Mouse (Mus musculus) liver, embryonic 11.5 days (tissue): ENCODE data around the gene Wfdc6b. TPM values are rescaled to one million over a fixed set of nuclear protein-coding genes. Genes with fewer than 3 reads are reported as not detected.

ENCODE experiments used
- ATAC-seq: fragments of 200-750 bp; cut with Nextera tagmentation; replicated peaks from 2 replicates; pipeline ENCODE4 v1.8.0; 2017; ENCODE audit warnings: moderate number of reproducible peaks, mild to moderate bottlenecking, moderate TSS enrichment, moderate library complexity; ENCODE audit not compliant: low FRiP score
- DNase-seq: peaks from one replicate; pipeline ENCODE4 v3.0.0-alpha.2; 2017; ENCODE audit warnings: low spot score
- H3K27ac ChIP-seq: fragments of 300-500 bp; sonication (generic); 2 replicates; pipeline ENCODE4 v1.5.1; 2014; ENCODE audit warnings: mild to moderate bottlenecking, low read depth, low read length, control low read depth
- H3K27me3 ChIP-seq: fragments of 300-500 bp; sonication (generic); replicated peaks from 2 replicates; pipeline ENCODE4 v1.6.1; 2014; ENCODE audit warnings: low read length, mixed read lengths; ENCODE audit not compliant: control insufficient read depth, insufficient read depth
- H3K36me3 ChIP-seq: fragments of 300-500 bp; sonication (generic); 2 replicates; pipeline ENCODE4 v1.6.1; 2014; ENCODE audit warnings: mild to moderate bottlenecking, low read length, moderate library complexity, mixed read lengths; ENCODE audit not compliant: control insufficient read depth, insufficient read depth
- H3K4me1 ChIP-seq: fragments of 300-500 bp; sonication (generic); replicated peaks from 2 replicates; pipeline ENCODE4 v1.6.1; 2014; ENCODE audit warnings: low read length, mixed read lengths; ENCODE audit not compliant: control insufficient read depth, insufficient read depth
- H3K4me2 ChIP-seq: fragments of 300-500 bp; sonication (generic); 2 replicates; pipeline ENCODE4 v1.6.1; 2014; ENCODE audit warnings: mild to moderate bottlenecking, control low read depth, moderate library complexity
- H3K4me3 ChIP-seq: fragments of 300-500 bp; sonication (generic); 2 replicates; pipeline ENCODE4 v1.5.1; 2014; ENCODE audit warnings: low read depth, low read length, control low read depth
- H3K9ac ChIP-seq: fragments of 300-500 bp; sonication (generic); 2 replicates; pipeline ENCODE4 v1.6.1; 2014; ENCODE audit warnings: low read depth, low read length, control low read depth
- H3K9me3 ChIP-seq: fragments of 300-500 bp; sonication (generic); 2 replicates; pipeline ENCODE4 v1.6.1; 2016; ENCODE audit warnings: low read length, inconsistent platforms, mixed read lengths; ENCODE audit not compliant: control insufficient read depth
- WGBS: fragments of 180-500 bp; shearing (Covaris S2); extraction: QIAGEN DNeasy Blood & Tissue Kit; methylation state at CpG from one replicate; pipeline ENCODE4 v1.1.7; 2014; 5-methylcytosine and 5-hydroxymethylcytosine counted together
- polyA plus RNA-seq: library from polyadenylated mRNA; unstranded; fragments of >200 nt; fragmentation: Nextera tagmentation; extraction: Ambion mirVana; gene quantifications from 2 replicates; pipeline ENCODE4 v1.2.1, GENCODE M21; 2014

Gene Wfdc6b
- polyA plus RNA-seq, 1 experiment from 2014 or later = not detected

DNA sequence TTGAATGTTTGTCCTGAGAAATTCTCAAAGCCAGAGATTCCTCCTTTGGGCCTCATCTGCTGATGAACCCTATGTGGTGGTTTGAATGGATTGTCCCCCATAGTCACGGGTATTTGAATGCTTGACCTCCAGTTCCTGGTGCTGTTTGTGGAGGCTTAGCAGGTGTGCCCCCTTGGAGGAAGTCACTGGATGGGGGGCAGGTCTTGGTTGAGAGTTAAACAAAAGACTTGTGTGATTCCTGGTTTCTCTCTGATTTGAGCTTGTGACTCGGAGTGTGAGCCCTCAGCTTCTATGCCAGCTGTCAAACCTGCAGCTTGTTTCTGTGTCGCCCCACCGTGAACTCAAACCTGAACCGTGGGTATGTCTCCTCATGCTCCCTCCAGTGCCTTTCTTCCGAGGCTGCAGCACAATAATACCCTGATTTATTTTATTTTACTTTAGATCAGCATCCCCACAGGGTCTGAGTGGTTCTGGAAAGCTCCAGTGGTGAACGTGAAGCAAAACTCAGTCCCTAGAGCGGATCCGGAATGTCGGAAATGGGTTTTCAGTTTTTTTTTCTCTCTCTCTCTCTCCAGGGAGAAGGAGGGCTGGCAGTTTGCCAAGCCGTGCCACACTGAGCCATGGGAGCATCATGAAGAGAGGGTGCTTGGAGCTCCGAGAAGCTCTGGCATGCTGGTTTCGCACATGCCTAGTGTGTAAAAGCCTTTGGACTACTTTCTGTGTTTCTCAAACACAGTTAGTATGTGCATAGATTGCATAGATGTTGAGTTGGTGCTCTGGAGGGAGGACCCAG is 28.8 kb downstream of the Wfdc6b start:
- H3K4me3 ChIP-seq = no peak overlapping the region
- WGBS = 82% methylated on average over 13 of the region's 13 CpGs
- no peak overlapping the region for H3K4me2 ChIP-seq
- no peak overlapping the region for H3K27ac ChIP-seq
- ATAC-seq = no peak
- no peak for DNase-seq
- H3K4me1 ChIP-seq = no peaks in the 10 kb centered on the region
- no peak overlapping the region for H3K9ac ChIP-seq
- no peaks in the 10 kb centered on the region for H3K36me3 ChIP-seq
- no peaks in the 10 kb centered on the region for H3K27me3 ChIP-seq
- H3K9me3 ChIP-seq = no peaks in the 10 kb centered on the region

GRCm38 (mm10) chr2:164655858-164656257 is 42.5 kb downstream of the Wfdc6b start, which contains the start of gene Wfdc10:
Wfdc10 (plus strand) TSS chr2:164656046.
- no peaks in the 10 kb centered on the region for H3K27me3 ChIP-seq
- H3K4me2 ChIP-seq = no peak within 1 kb of the TSS
- 10% methylated on average over 11 of the region's 11 CpGs for WGBS
- H3K9me3 ChIP-seq = no peaks in the 10 kb centered on the region
- DNase-seq (peak; percentile 38), ATAC-seq (no peak)
- no peaks in the 10 kb centered on the region for H3K36me3 ChIP-seq
- no peak within 1 kb of the TSS for H3K4me3 ChIP-seq
- no peak within 1 kb of the TSS for H3K9ac ChIP-seq
- H3K27ac ChIP-seq = no peak within 1 kb of the TSS
- H3K4me1 ChIP-seq = no peaks in the 10 kb centered on the region

- ATAC-seq (no peak), DNase-seq (no peak)
- Histone ChIP-seq H3K27me3 (no peaks in the 10 kb centered on the region), H3K4me3 (no peak within 1 kb of the TSS), H3K9me3 (no peaks in the 10 kb centered on the region), H3K9ac (no peak within 1 kb of the TSS), H3K4me1 (no peaks in the 10 kb centered on the region), H3K4me2 (no peak within 1 kb of the TSS), H3K27ac (no peak within 1 kb of the TSS), H3K36me3 (no peaks in the 10 kb centered on the region)
- WGBS = 72% methylated on average over 9 of the region's 9 CpGs
Observed at GRCm38 (mm10) chr2:164656483-164656882, 43.2 kb downstream of the Wfdc6b start, which contains the start of gene Wfdc9. Wfdc9 (minus strand) TSS chr2:164656583.

- ATAC-seq (no peak), DNase-seq (no peak)
- H3K4me3 ChIP-seq = no peak overlapping the region
- WGBS = 80% methylated on average over 7 of the region's 7 CpGs
- H3K36me3 ChIP-seq = no peaks in the 10 kb centered on the region
- no peak overlapping the region for H3K27ac ChIP-seq
- no peak overlapping the region for H3K4me2 ChIP-seq
- no peaks in the 10 kb centered on the region for H3K4me1 ChIP-seq
- H3K27me3 ChIP-seq = no peaks in the 10 kb centered on the region
- no peak overlapping the region for H3K9ac ChIP-seq
- no peaks in the 10 kb centered on the region for H3K9me3 ChIP-seq
Observed at GRCm38 (mm10) chr2:164664851-164665250, 51.5 kb downstream of the Wfdc6b start.

Other genes with a start within 250 kb of the Wfdc6b start
- 9.4 and 11.6 TPM in 2 replicates for gene Slpi, start 224.4 kb upstream of the Wfdc6b start, polyA plus RNA-seq
- gene Rbpjl, start 210.4 kb upstream of the Wfdc6b start, polyA plus RNA-seq = 0.04 and 0.12 TPM in 2 replicates
- 0.14 and 0.32 TPM in 2 replicates for gene Matn4, start 208.4 kb upstream of the Wfdc6b start, polyA plus RNA-seq
- gene Sdc4, start 169.6 kb upstream of the Wfdc6b start, polyA plus RNA-seq = 38.9 and 39.2 TPM in 2 replicates
- gene Sys1, start 156.6 kb upstream of the Wfdc6b start, polyA plus RNA-seq = 49.1 and 52.8 TPM in 2 replicates
- 4.4 and 7.4 TPM in 2 replicates for gene Gm20458, start 152.6 kb upstream of the Wfdc6b start, polyA plus RNA-seq
- gene Trp53tg5, start 139.8 kb upstream of the Wfdc6b start, polyA plus RNA-seq = not detected in 2 replicates
- gene Dbndd2, start 127.4 kb upstream of the Wfdc6b start, polyA plus RNA-seq = 2.1 TPM in 2 replicates
- 52.1 and 58.7 TPM in 2 replicates for gene Pigt, start 116.0 kb upstream of the Wfdc6b start, polyA plus RNA-seq
- 8.2 and 9.1 TPM in 2 replicates for gene Wfdc2, start 51.1 kb upstream of the Wfdc6b start, polyA plus RNA-seq
- not detected in 2 replicates for gene Spint3, start 40.1 kb upstream of the Wfdc6b start, polyA plus RNA-seq
- not detected in 2 replicates for gene Wfdc6a, start 28.1 kb upstream of the Wfdc6b start, polyA plus RNA-seq
- not detected in 2 replicates for gene Eppin, start 19.9 kb upstream of the Wfdc6b start, polyA plus RNA-seq
- gene Wfdc8, start 104 bp downstream of the Wfdc6b start, polyA plus RNA-seq = not detected in 2 replicates
- not detected in 2 replicates for gene Wfdc16, start 25.3 kb downstream of the Wfdc6b start, polyA plus RNA-seq
- not detected in 2 replicates for gene Wfdc10, start 42.5 kb downstream of the Wfdc6b start, polyA plus RNA-seq
- gene Wfdc9, start 43.1 kb downstream of the Wfdc6b start, polyA plus RNA-seq = not detected in 2 replicates
- gene Wfdc11, start 60.6 kb downstream of the Wfdc6b start, polyA plus RNA-seq = not detected in 2 replicates
- not detected in 2 replicates for gene Wfdc13, start 71.6 kb downstream of the Wfdc6b start, polyA plus RNA-seq
- not detected in 2 replicates for gene Spint4, start 85.0 kb downstream of the Wfdc6b start, polyA plus RNA-seq
- not detected in 2 replicates for gene Spint5, start 101.8 kb downstream of the Wfdc6b start, polyA plus RNA-seq
- 0.18 and 0.38 TPM in 2 replicates for gene Wfdc3, start 132.4 kb downstream of the Wfdc6b start, polyA plus RNA-seq
- gene Dnttip1, start 132.5 kb downstream of the Wfdc6b start, polyA plus RNA-seq = 50.3 and 50.5 TPM in 2 replicates
- gene Ube2c, start 156.4 kb downstream of the Wfdc6b start, polyA plus RNA-seq = 482 and 522 TPM in 2 replicates
- gene Tnnc2, start 166.4 kb downstream of the Wfdc6b start, polyA plus RNA-seq = 0.47 and 1.1 TPM in 2 replicates
- gene Snx21, start 172.3 kb downstream of the Wfdc6b start, polyA plus RNA-seq = 8.3 and 8.4 TPM in 2 replicates
- gene Acot8, start 191.4 kb downstream of the Wfdc6b start, polyA plus RNA-seq = 23.2 and 23.6 TPM in 2 replicates
- 7.3 and 8.7 TPM in 2 replicates for gene Zswim3, start 191.6 kb downstream of the Wfdc6b start, polyA plus RNA-seq
- gene Zswim1, start 209.2 kb downstream of the Wfdc6b start, polyA plus RNA-seq = 13.7 and 15.6 TPM in 2 replicates
- not detected in 2 replicates for gene Spata25, start 215.0 kb downstream of the Wfdc6b start, polyA plus RNA-seq
- gene Ctsa, start 219.4 kb downstream of the Wfdc6b start, polyA plus RNA-seq = 97.2 and 103 TPM in 2 replicates
- 3.9 and 4.9 TPM in 2 replicates for gene Neurl2, start 219.9 kb downstream of the Wfdc6b start, polyA plus RNA-seq
- 9.9 and 10.7 TPM in 2 replicates for gene Pltp, start 244.2 kb downstream of the Wfdc6b start, polyA plus RNA-seq